Mouse (Mus musculus) forebrain, embryonic 15.5 days (tissue): ENCODE data around the gene Kcnj14. TPM values are rescaled to one million over a fixed set of nuclear protein-coding genes. Genes with fewer than 3 reads are reported as not detected.

Experiments used
- ATAC-seq: fragments of 200-750 bp; cut with Nextera tagmentation; replicated peaks from 2 replicates; pipeline ENCODE4 v1.8.0; 2017; ENCODE audit warnings: mild to moderate bottlenecking, moderate TSS enrichment, moderate library complexity
- H3K27ac ChIP-seq: fragments of 300-500 bp; sonication (generic); replicated peaks from 2 replicates; pipeline ENCODE4 v1.5.1; 2015; ENCODE audit warnings: mild to moderate bottlenecking, inconsistent platforms
- H3K27me3 ChIP-seq: fragments of 300-500 bp; sonication (generic); 2 replicates; pipeline ENCODE4 v1.6.1; 2015; ENCODE audit warnings: inconsistent platforms
- H3K36me3 ChIP-seq: fragments of 300-500 bp; sonication (generic); 2 replicates; pipeline ENCODE4 v1.6.1; 2015; ENCODE audit warnings: mild to moderate bottlenecking, inconsistent platforms
- H3K4me1 ChIP-seq: fragments of 300-500 bp; sonication (generic); 2 replicates; pipeline ENCODE4 v1.6.1; 2015; ENCODE audit warnings: inconsistent platforms
- H3K4me2 ChIP-seq: fragments of 300-500 bp; sonication (generic); replicated peaks from 2 replicates; pipeline ENCODE4 v1.6.1; 2015; ENCODE audit warnings: mild to moderate bottlenecking, inconsistent platforms
- H3K4me3 ChIP-seq: fragments of 300-500 bp; sonication (generic); 2 replicates; pipeline ENCODE4 v1.5.1; 2015; ENCODE audit warnings: mild to moderate bottlenecking, inconsistent platforms
- H3K9ac ChIP-seq: fragments of 300-500 bp; sonication (generic); replicated peaks from 2 replicates; pipeline ENCODE4 v1.6.1; 2015; ENCODE audit warnings: mild to moderate bottlenecking, inconsistent platforms
- H3K9me3 ChIP-seq: fragments of 300-500 bp; sonication (generic); 2 replicates; pipeline ENCODE4 v1.6.1; 2016; ENCODE audit warnings: inconsistent platforms
- WGBS: fragments of 180-500 bp; shearing (Covaris S2); methylation state at CpG from one replicate; pipeline ENCODE4 v1.1.7; 2015; ENCODE audit warnings: mixed read lengths; 5-methylcytosine and 5-hydroxymethylcytosine counted together
- polyA plus RNA-seq: library from polyadenylated mRNA; unstranded; fragments of >200 nt; fragmentation: Nextera tagmentation; extraction: Ambion mirVana; gene quantifications from 2 replicates; pipeline ENCODE4 v1.2.1, GENCODE M21; 2015

Kcnj14 gene
- polyA plus RNA-seq, 1 experiment from 2014 or later: 0.98 TPM

DNA sequence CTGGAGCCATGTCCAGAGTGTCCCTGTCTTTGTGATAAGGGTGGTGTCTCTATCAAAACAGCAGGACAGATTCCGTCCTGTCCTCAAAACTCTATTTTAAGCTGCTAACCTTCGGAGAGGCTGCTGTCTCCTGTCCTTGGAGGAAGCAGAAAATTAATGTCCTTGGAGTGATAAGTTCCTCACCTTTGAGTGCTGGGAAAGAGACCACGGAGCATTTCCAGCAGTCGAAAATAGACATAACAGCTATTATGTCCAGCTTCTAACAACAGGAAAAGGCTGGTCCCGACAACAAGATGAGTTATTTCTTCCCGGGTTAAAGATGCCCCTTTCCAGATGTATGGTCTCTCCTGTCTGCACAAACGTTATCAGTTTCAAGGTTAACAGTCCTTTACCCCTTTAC lies 49.3 kb downstream of the Kcnj14 start:
- Histone ChIP-seq H3K27ac (no peak overlapping the region), H3K27me3 (no peaks in the 10 kb centered on the region), H3K9ac (no peak overlapping the region), H3K4me3 (no peak overlapping the region), H3K4me1 (peaks cover 9% of the 10 kb centered on the region; the same call in 1 of the 2 replicates), H3K36me3 (no peaks in the 10 kb centered on the region), H3K4me2 (no peak overlapping the region), H3K9me3 (no peaks in the 10 kb centered on the region)
- ATAC-seq: no peak
- WGBS: 86% methylated on average over 7 of the region's 7 CpGs

DNA sequence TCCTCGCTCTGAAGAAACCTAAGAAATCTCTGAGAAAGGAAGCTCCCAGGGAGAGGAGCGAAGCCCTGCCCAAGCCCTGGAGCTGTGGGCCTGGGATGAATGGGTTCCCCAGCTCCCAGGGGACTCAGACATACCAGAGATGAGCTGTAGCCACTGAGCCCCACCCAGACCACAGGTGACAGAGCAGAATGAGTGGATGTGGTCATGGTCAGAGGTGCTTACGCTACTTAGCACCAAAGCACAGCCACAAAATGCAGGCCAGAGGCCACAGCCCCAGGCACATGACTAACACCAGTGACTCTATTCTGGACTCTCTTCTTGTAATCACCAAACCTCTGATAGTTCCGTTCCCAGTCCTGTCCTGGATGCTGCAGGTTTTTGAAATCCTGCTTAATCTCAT lies 53.5 kb downstream of the Kcnj14 start:
- H3K9me3 ChIP-seq: no peaks in the 10 kb centered on the region
- H3K4me1 ChIP-seq: no peaks in the 10 kb centered on the region
- no peak overlapping the region for H3K4me3 ChIP-seq
- H3K27ac ChIP-seq: no peak overlapping the region
- no peak for ATAC-seq
- H3K27me3 ChIP-seq: no peaks in the 10 kb centered on the region
- H3K9ac ChIP-seq: no peak overlapping the region
- H3K4me2 ChIP-seq: no peak overlapping the region
- 63% methylated on average over 4 of the region's 4 CpGs for WGBS
- H3K36me3 ChIP-seq: no peaks in the 10 kb centered on the region

DNA sequence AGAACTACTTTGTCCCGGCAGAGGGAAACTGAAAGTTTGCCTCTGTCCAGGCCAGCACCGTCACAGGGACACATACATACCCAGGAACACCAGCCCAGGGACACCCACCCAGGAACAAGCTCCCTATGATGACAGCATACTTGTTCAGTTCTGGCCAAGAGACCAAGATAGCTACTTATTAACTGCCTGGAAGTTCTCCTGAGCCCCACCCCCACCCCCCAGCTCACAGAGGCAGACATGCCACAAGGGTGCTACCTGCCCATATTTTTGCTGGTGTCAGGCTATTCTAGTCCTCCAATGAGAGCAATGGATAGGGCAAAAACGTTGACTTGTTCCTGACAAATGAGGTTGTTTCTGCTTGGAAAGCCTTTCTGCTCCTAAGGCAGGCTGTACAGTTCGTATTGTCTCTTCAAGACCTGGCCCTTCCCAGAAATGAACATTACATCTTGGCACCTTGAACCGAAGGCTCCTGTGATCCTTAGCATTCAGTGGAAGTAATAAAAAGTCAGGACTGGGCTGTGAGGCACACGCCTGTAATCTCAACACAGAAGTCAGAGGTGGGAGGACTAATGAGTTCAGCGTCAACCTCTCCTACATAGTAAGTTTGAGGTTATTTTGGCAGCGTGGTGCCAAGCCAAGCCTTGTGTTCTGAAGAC lies 54.0 kb downstream of the Kcnj14 start:
- Histone ChIP-seq H3K9ac (no peak overlapping the region), H3K4me1 (no peaks in the 10 kb centered on the region), H3K4me2 (no peak overlapping the region), H3K27me3 (no peaks in the 10 kb centered on the region), H3K27ac (no peak overlapping the region), H3K4me3 (no peak overlapping the region), H3K36me3 (no peaks in the 10 kb centered on the region), H3K9me3 (no peaks in the 10 kb centered on the region)
- 75% methylated on average over 8 of the region's 8 CpGs for WGBS
- no peak for ATAC-seq

DNA sequence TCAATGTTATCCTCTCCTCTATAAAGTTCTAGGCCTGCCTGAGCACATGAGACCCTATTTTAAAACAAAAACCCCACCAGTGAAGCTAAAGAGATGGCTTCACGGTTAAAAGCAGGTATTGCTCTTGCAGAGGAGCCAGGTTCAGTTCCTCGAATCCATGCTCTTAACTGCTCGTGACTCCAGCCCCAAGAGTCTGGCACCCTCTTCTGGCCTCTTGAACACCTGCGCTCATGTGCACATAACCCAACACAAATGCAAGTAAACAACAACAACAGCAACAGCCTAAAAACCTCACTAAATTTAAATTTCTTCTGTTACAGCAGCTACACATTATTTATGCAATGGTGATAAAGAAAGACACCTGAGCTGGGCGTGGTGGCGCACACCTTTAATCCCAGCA lies 57.1 kb downstream of the Kcnj14 start:
- Histone ChIP-seq H3K27ac (no peak overlapping the region), H3K4me3 (no peak overlapping the region), H3K27me3 (no peaks in the 10 kb centered on the region), H3K4me2 (no peak overlapping the region), H3K4me1 (no peaks in the 10 kb centered on the region), H3K9me3 (no peaks in the 10 kb centered on the region), H3K36me3 (no peaks in the 10 kb centered on the region), H3K9ac (no peak overlapping the region)
- WGBS: 91% methylated on average over 6 of the region's 6 CpGs
- ATAC-seq: no peak

DNA sequence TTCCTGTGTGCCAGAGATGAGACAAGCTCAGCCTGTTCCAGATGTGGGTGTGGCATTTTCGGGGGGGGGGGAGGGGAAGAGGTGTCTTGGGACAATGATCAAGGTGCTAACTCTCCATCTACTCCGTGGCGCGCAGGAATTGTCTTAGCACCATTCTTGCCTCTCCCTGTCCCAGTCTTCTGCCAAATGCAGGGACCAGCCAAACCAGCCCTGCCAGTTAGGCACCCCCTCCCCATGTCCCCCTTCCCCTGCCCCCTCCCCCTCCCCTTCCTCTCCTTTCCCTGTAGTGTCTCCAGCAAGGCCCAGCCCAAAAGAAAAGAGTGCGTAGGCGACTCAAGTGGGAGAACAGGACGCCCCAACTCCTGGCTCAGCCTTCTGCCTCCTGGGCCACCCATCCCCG lies 57.8 kb downstream of the Kcnj14 start:
- H3K9ac ChIP-seq: no peak overlapping the region
- H3K4me3 ChIP-seq: no peak overlapping the region
- no peak for ATAC-seq
- no peak overlapping the region for H3K27ac ChIP-seq
- H3K36me3 ChIP-seq: no peaks in the 10 kb centered on the region
- H3K4me1 ChIP-seq: no peaks in the 10 kb centered on the region
- H3K4me2 ChIP-seq: no peak overlapping the region
- WGBS: 52% methylated on average over 8 of the region's 8 CpGs
- H3K27me3 ChIP-seq: no peaks in the 10 kb centered on the region
- no peaks in the 10 kb centered on the region for H3K9me3 ChIP-seq

Other genes starting within 250 kb of the Kcnj14 start
- not detected in 2 replicates for gene Fgf21, start 209.3 kb downstream of the Kcnj14 start, polyA plus RNA-seq
- not detected in 2 replicates for gene Fut1, start 207.5 kb downstream of the Kcnj14 start, polyA plus RNA-seq
- gene Izumo1, start 203.0 kb downstream of the Kcnj14 start, polyA plus RNA-seq: 0.17 TPM in 1 of 2 replicates, not detected in the other
- 15.5 and 16.6 TPM in 2 replicates for gene Rasip1, start 197.3 kb downstream of the Kcnj14 start, polyA plus RNA-seq
- gene Mamstr, start 184.8 kb downstream of the Kcnj14 start, polyA plus RNA-seq: 2.5 and 2.7 TPM in 2 replicates
- 0.31 TPM in 1 of 2 replicates, not detected in the other for gene Fut2, start 158.4 kb downstream of the Kcnj14 start, polyA plus RNA-seq
- gene Ntn5, start 140.8 kb downstream of the Kcnj14 start, polyA plus RNA-seq: 0.29 and 0.45 TPM in 2 replicates
- gene Sec1, start 130.4 kb downstream of the Kcnj14 start, polyA plus RNA-seq: 0.14 TPM in 1 of 2 replicates, not detected in the other
- 39.0 and 39.8 TPM in 2 replicates for gene Car11, start 124.9 kb downstream of the Kcnj14 start, polyA plus RNA-seq
- 3.6 and 4.1 TPM in 2 replicates for gene Dbp, start 119.7 kb downstream of the Kcnj14 start, polyA plus RNA-seq
- 633 and 683 TPM in 2 replicates for gene Rpl18, start 109.3 kb downstream of the Kcnj14 start, polyA plus RNA-seq
- gene Sphk2, start 106.8 kb downstream of the Kcnj14 start, polyA plus RNA-seq: 29.0 and 30.2 TPM in 2 replicates
- gene Fam83e, start 103.6 kb downstream of the Kcnj14 start, polyA plus RNA-seq: 0.37 and 1.0 TPM in 2 replicates
- gene Spaca4, start 99.0 kb downstream of the Kcnj14 start, polyA plus RNA-seq: not detected in 2 replicates
- gene Lmtk3, start 41.0 kb downstream of the Kcnj14 start, polyA plus RNA-seq: 21.7 and 22.9 TPM in 2 replicates
- 6.0 and 7.6 TPM in 2 replicates for gene Sult2b1, start 40.1 kb downstream of the Kcnj14 start, polyA plus RNA-seq
- 376 and 383 TPM in 2 replicates for gene Cyth2, start 10.2 kb downstream of the Kcnj14 start, polyA plus RNA-seq
- 46.8 and 46.9 TPM in 2 replicates for gene Grwd1, start 6.2 kb upstream of the Kcnj14 start, polyA plus RNA-seq
- gene Kdelr1, start 48.0 kb upstream of the Kcnj14 start, polyA plus RNA-seq: 33.3 and 38.3 TPM in 2 replicates
- 0.84 and 0.92 TPM in 2 replicates for gene Grin2d, start 53.6 kb upstream of the Kcnj14 start, polyA plus RNA-seq
- 0.33 TPM in 1 of 2 replicates, not detected in the other for gene Syngr4, start 71.9 kb upstream of the Kcnj14 start, polyA plus RNA-seq
- gene Tmem143, start 72.2 kb upstream of the Kcnj14 start, polyA plus RNA-seq: 4.8 and 5.7 TPM in 2 replicates
- gene Emp3, start 96.6 kb upstream of the Kcnj14 start, polyA plus RNA-seq: 17.2 and 18.5 TPM in 2 replicates
- 2.5 and 4.9 TPM in 2 replicates for gene Ccdc114, start 99.3 kb upstream of the Kcnj14 start, polyA plus RNA-seq
- gene Abcc6, start 205.5 kb upstream of the Kcnj14 start, polyA plus RNA-seq: 0.27 TPM in 2 replicates
- 42.2 and 42.4 TPM in 2 replicates for gene Nomo1, start 208.9 kb upstream of the Kcnj14 start, polyA plus RNA-seq